Comparison of ENCODE assay signal across 8 mouse cellular contexts in genomic region chr11:32709563-32709962, GRCm38 (mm10).
DNase-seq lines count a peak whose midpoint lies in the region; ATAC-seq and TF ChIP-seq lines count a peak whose summit lies in the region.

No protein-coding gene starts in this region.

- 0 out of 2 replicates have a peak, but pooled peaks cover 2% of the 10 kb centered on the region for H3K4me1 ChIP-seq in forebrain, embryonic 11.5 days (replicated peaks; ENCODE audit: control insufficient read depth, insufficient read depth, low read length)
- H3K4me1 ChIP-seq in forebrain, embryonic 12.5 days, result peaks cover 12% of the 10 kb centered on the region
- H3K4me1 ChIP-seq in liver, adult 2 months (ENCODE audit: control insufficient read depth, insufficient read depth, low read length), result no peaks in the 10 kb centered on the region
- H3K4me1 ChIP-seq in liver, embryonic 11.5 days (replicated peaks; ENCODE audit: control insufficient read depth, insufficient read depth, low read length), result peaks cover 4% of the 10 kb centered on the region; the same call in 1 of the 2 replicates

- no peak overlapping the region for H3K4me2 ChIP-seq in forebrain, embryonic 11.5 days (ENCODE audit: low read depth, low read length, severe bottlenecking)
- H3K4me2 ChIP-seq in forebrain, embryonic 12.5 days, result no peak overlapping the region
- no peak overlapping the region for H3K4me2 ChIP-seq in liver, embryonic 11.5 days

- H3K9ac ChIP-seq in forebrain, embryonic 11.5 days (ENCODE audit: low read length), result no peak overlapping the region
- no peak overlapping the region for H3K9ac ChIP-seq in forebrain, embryonic 12.5 days
- no peak overlapping the region for H3K9ac ChIP-seq in liver, adult 2 months (ENCODE audit: low read depth, low read length)
- no peak overlapping the region for H3K9ac ChIP-seq in liver, embryonic 11.5 days (ENCODE audit: low read depth, low read length)

- DNase-seq in forebrain, embryonic 11.5 days (ENCODE audit: low spot score), result peak; percentile 57
- DNase-seq in liver, adult 2 months (ENCODE audit: extremely low read depth, low read depth, low spot score), result peak; percentile 53
- DNase-seq in liver, embryonic 11.5 days (ENCODE audit: low spot score), result no peak
- DNase-seq in NIH3T3 (ENCODE audit: low read depth), result peak; percentile 87
- DNase-seq in embryo, embryonic 9.5 days (ENCODE audit: extremely low spot score), result peak; percentile 55
- DNase-seq in left cerebral cortex, postnatal 25 days (ENCODE audit: low spot score in 2 of 2), result peak; percentile 58 to 78
- no peak for DNase-seq in ovary, adult 18-20 months (ENCODE audit: low spot score)

- TF ChIP-seq CTCF in liver, adult 2 months (IDR thresholded peaks at IDR 0.05; ENCODE audit: low read depth, low read length), result no peak

- H3K4me3 ChIP-seq in forebrain, embryonic 11.5 days (ENCODE audit: low read depth, low read length), result no peak overlapping the region
- H3K4me3 ChIP-seq in forebrain, embryonic 12.5 days (replicated peaks), result no peak overlapping the region
- no peak overlapping the region for H3K4me3 ChIP-seq in liver, adult 2 months (ENCODE audit: insufficient read depth, low read depth, low read length)
- H3K4me3 ChIP-seq in liver, embryonic 11.5 days (ENCODE audit: low read depth, low read length), result no peak overlapping the region

- H3K36me3 ChIP-seq in forebrain, embryonic 11.5 days (ENCODE audit: control insufficient read depth, insufficient read depth, low read length), result no peaks in the 10 kb centered on the region
- peaks cover 6% of the 10 kb centered on the region; the same call in 1 of the 2 replicates for H3K36me3 ChIP-seq in forebrain, embryonic 12.5 days (replicated peaks)
- H3K36me3 ChIP-seq in liver, adult 2 months (ENCODE audit: control insufficient read depth, insufficient read depth, low read length), result peaks cover 2% of the 10 kb centered on the region; the same call in 1 of the 2 replicates
- peaks cover 5% of the 10 kb centered on the region; the same call in 1 of the 2 replicates for H3K36me3 ChIP-seq in liver, embryonic 11.5 days (ENCODE audit: control insufficient read depth, insufficient read depth, low read length)

- ATAC-seq in forebrain, embryonic 11.5 days (replicated peaks; ENCODE audit: low FRiP score), result no peak
- ATAC-seq in forebrain, embryonic 12.5 days (ENCODE audit: low FRiP score), result no peak
- ATAC-seq in liver, embryonic 11.5 days (replicated peaks; ENCODE audit: low FRiP score), result no peak

- TF ChIP-seq POLR2A in liver, adult 2 months (IDR thresholded peaks at IDR 0.05; ENCODE audit: extremely low read depth, insufficient read depth, low read length), result no peak

- 29% methylated on average over 1 of the region's 1 CpGs for WGBS in forebrain, embryonic 11.5 days
- 17% methylated on average over 1 of the region's 1 CpGs for WGBS in forebrain, embryonic 12.5 days
- WGBS in liver, adult 2 months, result 2% methylated on average over 1 of the region's 1 CpGs
- 17% methylated on average over 1 of the region's 1 CpGs for WGBS in liver, embryonic 11.5 days

- no peaks in the 10 kb centered on the region for H3K9me3 ChIP-seq in forebrain, embryonic 11.5 days (ENCODE audit: control insufficient read depth, low read length)
- no peaks in the 10 kb centered on the region for H3K9me3 ChIP-seq in forebrain, embryonic 12.5 days
- no peaks in the 10 kb centered on the region for H3K9me3 ChIP-seq in liver, embryonic 11.5 days (ENCODE audit: control insufficient read depth, low read length)

- intact Hi-C loops in left cerebral cortex, postnatal 25 days (cut with DNase I), result loop anchor here (1.0 to 5.0 kb wide), 2 partner anchors 67 to 84 kb away; partner anchors contain the start of gene Fbxw11

- no peak overlapping the region for H3K27ac ChIP-seq in forebrain, embryonic 11.5 days (ENCODE audit: low read depth, low read length)
- H3K27ac ChIP-seq in forebrain, embryonic 12.5 days, result no peak overlapping the region
- H3K27ac ChIP-seq in liver, adult 2 months (replicated peaks; ENCODE audit: insufficient read depth, low read depth, low read length), result no peak overlapping the region
- H3K27ac ChIP-seq in liver, embryonic 11.5 days (ENCODE audit: low read depth, low read length), result no peak overlapping the region

- peaks cover 8% of the 10 kb centered on the region for H3K79me2 ChIP-seq in liver, adult 2 months (ENCODE audit: control insufficient read depth, insufficient read depth, low read length)

- no peaks in the 10 kb centered on the region for H3K27me3 ChIP-seq in forebrain, embryonic 11.5 days (ENCODE audit: control insufficient read depth, insufficient read depth, low read length)
- H3K27me3 ChIP-seq in forebrain, embryonic 12.5 days, result no peaks in the 10 kb centered on the region
- no peaks in the 10 kb centered on the region for H3K27me3 ChIP-seq in liver, adult 2 months (ENCODE audit: control insufficient read depth, insufficient read depth, low read length)
- H3K27me3 ChIP-seq in liver, embryonic 11.5 days (replicated peaks; ENCODE audit: control insufficient read depth, insufficient read depth, low read length), result no peaks in the 10 kb centered on the region

Comparison
In these comparisons a context has a peak if more than half of its experiments do, and no peak if none do; other contexts are left out.
1. DNase-seq: peak in forebrain, embryonic 11.5 days (single experiment), liver, adult 2 months (single experiment), NIH3T3 (single experiment), embryo, embryonic 9.5 days (single experiment) and left cerebral cortex, postnatal 25 days (2 of 2); none in liver, embryonic 11.5 days (single experiment) and ovary, adult 18-20 months (single experiment).